Mouse (Mus musculus) layer of hippocampus, adult 2 months (tissue): ENCODE data around the gene Gabpb2. TPM values are rescaled to one million over a fixed set of nuclear protein-coding genes. Genes with fewer than 3 reads are reported as not detected.
"Not testable (repeated sequence)": the region's sequence is repeated elsewhere in the genome, so short reads cannot be mapped to it uniquely, and the experiment has no call there.

ENCODE experiments used
- DNase-seq, 2 experiments: peaks; one replicate each; pipeline ENCODE4 v3.0.0; 2022; ENCODE audit warnings: low spot score in 2 of 2
- H3K27ac ChIP-seq: fragments of 200-600 bp; 2 replicates; pipeline ENCODE4 v1.8.1; 2022
- H3K4me3 ChIP-seq: fragments of 200-600 bp; 2 replicates; pipeline ENCODE4 v1.8.1; 2022; ENCODE audit warnings: mild to moderate bottlenecking
- CTCF ChIP-seq: fragments of 200-600 bp; conservative IDR thresholded peaks from 2 replicates; pipeline ENCODE4 v1.8.1; 2022; ENCODE audit warnings: antibody characterized with exemption, mild to moderate bottlenecking, moderate library complexity
- total RNA-seq, 2 experiments: library from RNA; stranded (reverse); gene quantifications; 2 replicates each; pipeline ENCODE4 v1.2.3; 2021

Gabpb2 gene
- total RNA-seq, 2 experiments from 2014 or later: 15.4 to 20.0 TPM

DNA sequence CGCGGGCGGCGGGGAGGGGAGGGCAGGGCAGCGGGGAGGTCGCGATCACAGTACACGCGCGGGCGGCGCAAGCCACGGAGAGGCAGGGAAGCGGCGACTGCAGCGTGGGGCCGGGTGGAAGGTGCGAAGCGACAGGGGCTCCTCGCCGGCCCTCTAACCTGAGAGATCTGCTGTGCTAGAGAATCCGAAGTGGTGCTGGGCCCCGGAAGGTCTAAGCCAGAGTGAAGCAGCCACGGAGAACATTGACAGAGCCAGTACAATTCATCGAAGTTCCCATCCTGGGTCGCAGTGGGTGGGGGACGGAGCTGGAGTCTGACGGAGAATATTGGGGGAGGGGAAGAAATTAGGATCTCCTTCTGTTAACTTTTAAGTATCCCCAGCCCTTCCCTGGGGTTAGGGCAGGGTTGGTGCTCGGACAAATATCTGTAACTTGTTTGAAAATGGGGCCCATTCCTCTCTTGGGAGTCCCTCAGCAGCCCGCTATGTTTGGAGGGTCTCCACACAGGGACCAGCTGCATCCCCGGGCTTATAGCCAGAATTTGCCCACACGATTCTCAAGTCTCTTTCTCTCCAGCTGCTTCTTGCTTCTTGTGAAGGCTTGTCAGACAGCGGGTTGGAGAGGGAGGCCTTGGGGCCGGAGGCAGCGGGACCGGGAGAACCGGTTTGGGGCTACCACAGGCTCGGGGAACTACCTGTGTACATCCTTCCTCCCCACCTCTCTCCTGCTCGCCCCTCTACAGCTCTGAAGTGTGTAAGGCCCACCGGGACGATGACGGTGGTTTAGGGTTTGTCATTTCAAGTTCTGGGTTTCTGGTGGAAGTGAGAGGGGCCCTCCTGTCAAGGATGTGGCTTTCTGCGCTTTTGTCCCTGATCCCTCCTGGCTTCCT is 11.4 kb upstream of the Gabpb2 start:
- H3K27ac ChIP-seq: peak overlapping the region; percentile 100
- peak overlapping the region; percentile 81 for H3K4me3 ChIP-seq
- DNase-seq: peak; percentile 67 to 72
- TF ChIP-seq CTCF: no peak

DNA sequence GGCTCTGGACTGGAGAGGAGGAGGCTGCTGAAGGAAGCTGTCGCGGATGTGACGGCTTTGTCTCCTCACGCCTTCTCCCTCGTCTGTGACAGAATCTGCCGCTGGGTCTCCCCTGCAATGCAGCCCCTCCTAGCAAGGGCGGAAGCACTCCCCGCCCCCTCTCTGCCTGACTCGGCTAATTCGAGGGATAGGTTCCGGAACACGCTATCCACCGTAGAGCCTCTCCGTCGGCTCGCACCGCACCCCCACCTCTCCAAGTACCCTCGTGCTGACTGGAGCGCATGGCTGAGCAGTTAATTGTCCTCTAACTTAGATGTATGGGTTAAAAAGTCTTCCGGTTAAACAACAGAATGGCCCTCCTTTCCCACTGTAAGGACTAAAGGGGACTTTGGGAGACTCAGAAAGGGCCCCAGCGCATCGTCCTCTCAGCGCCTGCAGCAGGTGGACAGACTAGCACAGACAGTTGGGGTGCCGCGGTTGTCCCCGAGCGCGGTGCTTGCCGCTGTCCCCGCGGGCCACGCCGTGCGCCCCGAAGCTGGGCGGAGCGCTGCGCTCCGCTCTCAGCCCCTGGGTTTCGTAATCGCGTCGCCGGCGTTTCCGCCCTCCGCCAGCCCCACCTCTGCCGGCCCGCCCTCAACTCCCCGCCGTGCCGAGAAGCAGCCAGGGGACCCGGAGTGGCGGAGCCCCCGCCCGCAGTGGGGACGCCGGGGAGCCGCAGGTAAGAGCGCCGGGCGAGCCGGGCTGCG is 10.6 kb upstream of the Gabpb2 start, which contains the start of gene Cdc42se1:
TSS of gene Cdc42se1 (plus strand) at position 585 of the 746 bp plus-strand sequence.
- Histone ChIP-seq H3K4me3 (peak within 1 kb of the TSS; percentile 81), H3K27ac (peak within 1 kb of the TSS; percentile 100)
- peak; percentile 89 to 91 for DNase-seq
- TF ChIP-seq CTCF: no peak

DNA sequence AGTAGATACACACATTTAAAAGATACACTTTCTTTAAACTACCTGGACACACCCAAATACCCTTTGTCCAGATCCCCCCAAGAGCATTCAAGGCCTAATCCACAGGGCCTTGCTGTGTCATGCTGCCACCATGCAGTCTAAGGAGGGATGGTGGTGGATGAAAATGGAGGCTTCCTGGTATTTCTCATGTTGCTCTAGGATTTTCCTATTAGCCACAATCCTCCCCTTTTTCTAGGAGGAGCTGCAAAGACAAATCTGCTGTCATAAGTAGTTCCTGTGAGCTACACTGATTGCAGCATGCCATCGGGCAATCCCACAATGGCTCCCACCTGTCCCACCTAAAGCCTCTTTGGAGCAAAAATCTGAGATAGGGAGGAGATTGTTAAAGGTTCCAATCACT is 9.5 kb upstream of the Gabpb2 start:
- peak overlapping the region; percentile 100 for H3K27ac ChIP-seq
- DNase-seq: peak in 1 of 2 experiments; percentile 32
- no peak for TF ChIP-seq CTCF
- peak overlapping the region; percentile 81 for H3K4me3 ChIP-seq

DNA sequence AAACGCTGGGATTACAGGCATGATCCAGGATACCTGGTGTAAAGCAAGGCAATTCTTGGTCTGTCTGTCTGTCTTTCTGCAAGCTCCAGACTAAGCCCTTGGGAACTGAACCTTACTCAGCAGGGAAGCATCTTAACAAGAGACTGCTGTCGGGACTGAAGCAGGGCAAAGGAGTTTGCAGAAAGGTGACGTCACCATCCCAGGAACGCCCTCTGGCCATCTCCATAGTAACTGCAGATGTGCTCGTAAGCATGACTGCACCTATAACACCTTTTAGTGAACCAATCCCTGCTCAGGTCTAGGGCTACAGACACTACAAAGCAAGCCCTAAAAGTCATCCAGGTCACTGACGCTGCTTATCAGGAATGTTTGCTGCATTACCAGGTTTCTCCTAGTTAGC is 6.6 kb upstream of the Gabpb2 start:
- no peak overlapping the region for H3K4me3 ChIP-seq
- DNase-seq: no peak
- peak overlapping the region; percentile 36; the same call in 1 of the 2 replicates for H3K27ac ChIP-seq
- TF ChIP-seq CTCF: no peak

DNA sequence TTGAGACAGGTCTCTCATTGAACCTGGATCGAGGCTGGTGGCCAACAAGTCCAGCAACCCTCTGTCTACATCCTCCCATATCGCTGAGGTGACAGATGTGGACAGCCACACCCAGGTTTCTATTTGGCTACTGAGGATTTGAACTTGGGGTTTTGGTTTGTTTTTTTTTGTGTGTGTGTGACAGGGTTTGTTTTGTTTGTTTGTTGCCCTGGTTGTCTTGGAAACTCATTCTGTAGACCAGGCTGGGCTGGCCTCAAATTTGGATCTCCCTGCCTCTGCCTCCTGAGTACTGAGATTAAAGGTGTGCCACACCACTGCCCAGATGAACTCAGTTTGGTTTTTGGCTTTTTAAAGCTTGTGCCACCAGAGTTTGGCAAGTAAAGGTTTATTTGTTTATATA is 5.3 kb upstream of the Gabpb2 start:
- no peak for TF ChIP-seq CTCF
- Histone ChIP-seq H3K4me3 (no peak overlapping the region), H3K27ac (no peak overlapping the region)
- DNase-seq: no peak

DNA sequence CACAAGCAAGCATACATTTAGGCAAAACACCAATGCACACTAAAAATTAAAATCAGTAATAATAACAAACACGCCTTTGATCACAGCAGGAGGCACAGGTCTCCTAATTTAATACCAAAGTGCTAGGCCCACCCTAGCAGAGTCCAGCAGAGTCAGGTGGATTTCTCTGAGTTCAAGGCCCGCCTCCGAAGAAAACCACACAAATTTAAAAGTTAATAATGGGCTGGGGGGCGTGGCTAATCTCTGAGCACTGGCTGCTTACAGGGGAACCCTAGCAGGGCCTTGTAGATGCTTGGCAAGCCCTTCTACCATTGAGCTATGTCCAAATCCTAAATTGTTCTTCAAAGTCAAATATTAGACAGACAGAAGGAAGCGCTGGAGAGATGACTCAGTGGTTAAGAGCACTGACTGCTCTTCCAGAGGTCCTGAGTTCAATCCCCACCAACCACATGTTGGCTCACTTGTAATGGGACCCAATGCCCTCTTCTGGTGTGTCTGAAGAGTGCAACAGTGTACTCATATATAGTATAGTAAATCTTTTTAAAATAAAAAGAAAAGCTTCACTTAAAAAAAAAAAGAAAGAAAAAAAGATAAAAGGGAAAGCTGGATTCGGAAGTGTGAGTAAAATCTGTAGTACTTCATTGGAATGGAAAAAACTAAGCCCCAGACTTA is 886 bp upstream of the Gabpb2 start:
- H3K27ac ChIP-seq: no peak overlapping the region
- no peak for DNase-seq
- no peak overlapping the region; the same call in 1 of the 2 replicates for H3K4me3 ChIP-seq
- peak; percentile 52 for TF ChIP-seq CTCF

DNA sequence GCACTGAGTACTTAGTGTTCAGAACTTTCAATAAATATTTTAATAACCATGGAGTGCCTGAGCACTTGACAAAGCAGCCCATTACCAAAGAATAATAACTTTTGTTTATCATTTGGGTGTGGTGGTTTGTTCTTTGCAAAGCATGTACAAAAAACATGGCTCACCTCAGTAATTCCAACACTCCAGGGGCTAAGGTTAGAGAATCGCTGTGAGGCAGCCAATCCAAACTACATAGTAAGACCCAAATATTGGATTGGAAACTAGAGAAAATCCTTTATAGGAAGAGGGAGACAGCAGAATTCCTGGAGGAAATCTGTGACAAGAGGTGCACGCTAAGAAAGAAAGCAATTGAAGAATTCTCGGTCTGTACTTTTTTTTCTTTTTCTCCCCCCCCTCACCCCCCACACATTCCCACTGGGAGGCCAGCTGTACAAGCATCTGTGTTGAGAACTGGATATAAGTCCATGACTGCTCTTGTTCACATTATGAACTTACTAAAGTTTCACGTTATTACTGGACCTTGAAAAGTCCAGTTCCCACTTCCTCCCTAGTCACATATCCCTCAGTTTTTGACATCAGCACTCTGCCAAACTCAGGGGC is 961 bp downstream of the Gabpb2 start:
- H3K27ac ChIP-seq: peak overlapping the region; percentile 99
- peak overlapping the region; percentile 62 for H3K4me3 ChIP-seq
- DNase-seq: no peak

DNA sequence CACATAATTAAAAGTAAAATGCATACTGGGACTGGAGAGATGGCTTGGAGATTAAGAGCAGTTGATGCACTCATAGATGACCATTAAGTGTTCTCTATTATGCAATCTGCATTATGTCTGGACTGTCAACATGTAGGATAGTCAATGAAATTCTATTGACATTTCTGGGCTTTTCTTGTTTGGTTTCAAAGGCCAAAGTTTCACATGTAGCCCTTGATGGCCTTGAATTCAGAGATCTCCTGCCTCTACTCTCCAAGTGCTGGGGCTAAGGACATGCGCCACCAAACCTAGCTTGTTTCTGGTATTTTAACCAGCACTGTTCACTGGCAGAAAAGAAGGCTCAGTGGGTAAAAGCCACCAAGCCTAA is 4.1 kb downstream of the Gabpb2 start:
- Histone ChIP-seq H3K4me3 (no peak overlapping the region), H3K27ac (no peak overlapping the region)
- no peak for TF ChIP-seq CTCF
- no peak for DNase-seq

More for the DNA sequence above, 961 bp downstream of the Gabpb2 start:
- no peak for TF ChIP-seq CTCF

DNA sequence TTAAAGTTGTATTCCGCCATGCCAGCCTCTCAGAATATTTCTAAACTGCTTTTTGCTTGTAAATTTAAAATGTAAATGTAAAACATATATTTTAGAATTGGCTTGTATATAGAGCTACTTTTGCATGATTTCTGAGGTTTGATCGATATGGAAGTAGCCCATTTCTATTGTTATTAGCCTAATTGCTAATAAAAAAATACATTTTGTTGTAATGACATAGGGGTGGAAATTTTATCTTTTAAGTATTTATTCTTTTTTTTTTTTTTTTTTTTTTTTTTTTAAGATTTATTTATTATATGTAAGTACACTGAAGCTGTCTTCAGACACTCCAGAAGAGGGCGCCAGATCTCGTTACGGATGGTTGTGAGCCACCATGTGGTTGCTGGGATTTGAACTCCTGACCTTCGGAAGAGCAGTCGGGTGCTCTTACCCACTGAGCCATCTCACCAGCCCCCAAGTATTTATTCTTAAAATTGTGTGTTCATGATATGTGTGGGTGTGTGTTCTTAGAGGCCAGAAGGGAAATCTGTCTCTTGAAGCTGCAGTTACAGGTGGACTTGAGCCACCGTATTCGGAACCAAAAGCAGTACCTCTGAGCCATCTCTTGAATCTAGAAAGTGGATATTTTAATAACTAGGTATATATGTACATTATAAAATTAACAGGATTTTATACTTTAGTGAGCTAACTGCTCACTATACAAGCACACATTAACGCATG is 4.7 kb downstream of the Gabpb2 start:
- TF ChIP-seq CTCF: peak; percentile 48
- H3K4me3 ChIP-seq, H3K27ac ChIP-seq, DNase-seq: not testable (repeated sequence)

DNA sequence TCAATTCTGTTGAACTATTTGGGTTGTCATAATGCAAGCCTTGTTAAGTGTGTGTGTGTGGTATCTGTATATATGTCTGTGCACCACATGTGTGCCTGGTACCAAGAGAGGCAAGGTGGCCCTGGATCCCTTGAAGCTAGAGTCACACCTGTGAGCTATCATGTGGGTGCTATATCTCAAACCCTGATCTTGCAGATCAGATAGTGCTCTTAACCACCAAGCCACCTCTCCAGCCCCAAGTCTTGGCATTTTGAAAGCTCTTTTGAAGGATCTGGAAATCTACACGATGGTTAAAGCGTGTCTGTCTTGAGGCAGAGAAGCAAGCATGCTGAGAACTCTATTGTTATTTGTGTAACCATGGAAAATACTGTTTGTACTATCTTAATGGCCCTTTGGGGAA is 7.1 kb downstream of the Gabpb2 start:
- no peak for TF ChIP-seq CTCF
- Histone ChIP-seq H3K4me3 (no peak overlapping the region), H3K27ac (no peak overlapping the region)
- DNase-seq: no peak

DNA sequence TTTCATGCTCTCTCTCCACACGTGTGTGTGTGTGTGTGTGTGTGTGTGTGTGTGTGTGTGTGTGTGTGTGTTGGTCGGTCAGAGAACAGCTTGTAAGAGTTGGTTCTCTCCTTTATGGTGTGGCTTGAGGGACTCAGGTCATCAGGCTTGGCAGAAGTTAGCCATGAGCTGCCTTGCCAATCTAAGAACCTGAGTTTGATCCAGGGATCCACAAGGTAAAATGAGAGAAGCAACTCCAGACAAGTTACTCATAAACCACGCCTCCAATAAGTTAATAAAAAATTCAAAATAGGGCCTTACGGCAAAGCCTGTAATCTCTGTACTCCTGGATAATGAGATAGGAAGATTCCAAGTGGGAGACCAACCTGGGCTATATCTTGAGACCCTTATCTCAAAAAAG is 9.4 kb downstream of the Gabpb2 start:
- DNase-seq: no peak
- Histone ChIP-seq H3K4me3 (no peak overlapping the region), H3K27ac (no peak overlapping the region)
- TF ChIP-seq CTCF: no peak

DNA sequence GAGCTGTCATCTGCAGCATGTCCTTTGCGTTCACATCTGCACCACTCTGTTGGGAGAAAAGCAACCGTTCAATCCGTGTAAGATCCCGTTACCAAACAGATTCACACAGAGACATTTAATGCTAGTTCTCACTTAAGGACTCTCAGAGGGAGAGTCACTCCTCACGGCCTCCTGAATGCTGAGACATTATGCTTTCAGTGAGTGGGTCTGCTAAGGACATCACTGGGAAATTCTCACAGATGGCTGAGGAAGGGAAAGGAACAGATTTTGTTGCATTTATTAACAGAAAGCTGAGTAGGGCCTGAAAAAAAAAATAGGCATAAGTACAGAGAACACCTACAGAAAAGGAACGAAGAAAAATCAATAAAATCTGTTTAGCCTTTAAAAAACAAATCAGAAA is 13.8 kb downstream of the Gabpb2 start:
- peak; percentile 33 to 63 for DNase-seq
- no peak for TF ChIP-seq CTCF
- Histone ChIP-seq H3K27ac (peak overlapping the region; percentile 15; the same call in 1 of the 2 replicates), H3K4me3 (no peak overlapping the region)
